In genomic region chr14:33939117-33939516, GRCm38 (mm10) we compare ENCODE assay signal across 8 mouse cellular contexts. TPM values are rescaled to one million over a fixed set of nuclear protein-coding genes. Genes with fewer than 3 reads are reported as not detected.
DNase-seq lines count a peak whose midpoint lies in the region; ATAC-seq and TF ChIP-seq lines count a peak whose summit lies in the region.

No protein-coding gene starts in this region.

- no peaks in the 10 kb centered on the region for H3K79me3 ChIP-seq in C2C12 (ENCODE audit: low read depth)

- no peak overlapping the region for H3K4me3 ChIP-seq in C2C12 (ENCODE audit: insufficient read depth, poor library complexity, severe bottlenecking)
- H3K4me3 ChIP-seq in embryonic facial prominence, embryonic 15.5 days (replicated peaks): no peak overlapping the region
- peak overlapping the region; percentile 33 for H3K4me3 ChIP-seq in heart, embryonic 16.5 days (ENCODE audit: low read length)
- no peak overlapping the region for H3K4me3 ChIP-seq in liver, postnatal 0 days (ENCODE audit: low read depth, low read length)

- 0 out of 2 replicates have a peak, but pooled peaks cover 4% of the 10 kb centered on the region for H3K4me1 ChIP-seq in embryonic facial prominence, embryonic 15.5 days
- no peaks in the 10 kb centered on the region for H3K4me1 ChIP-seq in heart, embryonic 16.5 days (ENCODE audit: control insufficient read depth, insufficient read depth, low read length)
- no peaks in the 10 kb centered on the region for H3K4me1 ChIP-seq in liver, postnatal 0 days (ENCODE audit: insufficient read depth)

- 28% methylated on average over 9 of the region's 9 CpGs for WGBS in embryonic facial prominence, embryonic 15.5 days
- 32% methylated on average over 9 of the region's 9 CpGs for WGBS in heart, embryonic 16.5 days
- WGBS in liver, postnatal 0 days (ENCODE audit: insufficient replicate concordance): 25% methylated on average over 9 of the region's 9 CpGs

- no peaks in the 10 kb centered on the region for H3K79me2 ChIP-seq in C2C12 (ENCODE audit: control insufficient read depth, insufficient read depth)

- no peaks in the 10 kb centered on the region for H3K36me3 ChIP-seq in C2C12 (ENCODE audit: control insufficient read depth, insufficient read depth)
- no peaks in the 10 kb centered on the region for H3K36me3 ChIP-seq in embryonic facial prominence, embryonic 15.5 days
- H3K36me3 ChIP-seq in heart, embryonic 16.5 days (ENCODE audit: control insufficient read depth, insufficient read depth): no peaks in the 10 kb centered on the region
- no peaks in the 10 kb centered on the region for H3K36me3 ChIP-seq in liver, postnatal 0 days (replicated peaks; ENCODE audit: insufficient read depth, low read length)

- H3K9me3 ChIP-seq in embryonic facial prominence, embryonic 15.5 days (replicated peaks): no peaks in the 10 kb centered on the region
- no peaks in the 10 kb centered on the region for H3K9me3 ChIP-seq in heart, embryonic 16.5 days (replicated peaks; ENCODE audit: control insufficient read depth, low read length)
- H3K9me3 ChIP-seq in liver, postnatal 0 days (ENCODE audit: low read length): no peaks in the 10 kb centered on the region

- ATAC-seq in embryonic facial prominence, embryonic 15.5 days (ENCODE audit: insufficient number of reproducible peaks, low FRiP score, low TSS enrichment, low read depth): no peak
- ATAC-seq in heart, embryonic 16.5 days (replicated peaks; ENCODE audit: extremely low read depth, insufficient read depth, low FRiP score): peak; percentile 30; the same call in 1 of the 2 replicates
- no peak for ATAC-seq in liver, postnatal 0 days
- no peak for ATAC-seq in erythroblast, adult 5-6 weeks (replicated peaks; ENCODE audit: low FRiP score, poor library complexity, severe bottlenecking)

- peak overlapping the region; percentile 36 for H3K4me2 ChIP-seq in embryonic facial prominence, embryonic 15.5 days (replicated peaks)
- peak overlapping the region; percentile 55 for H3K4me2 ChIP-seq in heart, embryonic 16.5 days (ENCODE audit: low read depth, low read length)
- H3K4me2 ChIP-seq in liver, postnatal 0 days (ENCODE audit: low read depth, low read length): peak overlapping the region; percentile 26; the same call in 1 of the 2 replicates

- H3ac ChIP-seq in C2C12 (ENCODE audit: control insufficient read depth, insufficient read length, low read depth): no peak overlapping the region

- no peak overlapping the region for H3K9ac ChIP-seq in embryonic facial prominence, embryonic 15.5 days
- no peak overlapping the region for H3K9ac ChIP-seq in heart, embryonic 16.5 days (ENCODE audit: low read length)
- no peak overlapping the region for H3K9ac ChIP-seq in liver, postnatal 0 days (replicated peaks)

- TF ChIP-seq CTCF in C2C12 (IDR thresholded peaks at IDR 0.05; ENCODE audit: control insufficient read depth, insufficient read depth, insufficient read length): peak; percentile 24
- TF ChIP-seq CTCF in liver, postnatal 0 days (IDR thresholded peaks at IDR 0.05; ENCODE audit: low read depth): peak; percentile 76

- DNase-seq in adrenal gland, postnatal 25 days: peak; percentile 63
- peak; percentile 85 for DNase-seq in kidney, postnatal 4 days
- DNase-seq in liver, postnatal 0 days: peak; percentile 71
- DNase-seq in ovary, postnatal 36 days (ENCODE audit: low spot score): peak; percentile 65

- no peaks in the 10 kb centered on the region for H3K27me3 ChIP-seq in C2C12 (ENCODE audit: control insufficient read depth, insufficient read depth, insufficient read length)
- peaks cover 3% of the 10 kb centered on the region; the same call in 1 of the 2 replicates for H3K27me3 ChIP-seq in embryonic facial prominence, embryonic 15.5 days
- 0 out of 2 replicates have a peak, but pooled peaks cover 4% of the 10 kb centered on the region for H3K27me3 ChIP-seq in heart, embryonic 16.5 days (ENCODE audit: control insufficient read depth, insufficient read depth, low read length)
- H3K27me3 ChIP-seq in liver, postnatal 0 days (ENCODE audit: insufficient read depth, low read length): no peaks in the 10 kb centered on the region

- H3K27ac ChIP-seq in embryonic facial prominence, embryonic 15.5 days (replicated peaks): no peak overlapping the region
- no peak overlapping the region for H3K27ac ChIP-seq in heart, embryonic 16.5 days (ENCODE audit: low read length)
- H3K27ac ChIP-seq in liver, postnatal 0 days (ENCODE audit: low read depth): 0 out of 2 replicates have a peak overlapping the region, but pooled peaks have one; percentile 34

- TF ChIP-seq EP300 in liver, postnatal 0 days (IDR thresholded peaks at IDR 0.05; ENCODE audit: low read depth): no peak

TF ChIP-seq in C2C12, 6 proteins besides CTCF, POLR2A, EP300 and RAD21:
- no peak for TF ChIP-seq MYOD1 (IDR thresholded peaks at IDR 0.05; ENCODE audit: control insufficient read depth, insufficient read length, low read depth)
- no peak for TF ChIP-seq MYOG (IDR thresholded peaks at IDR 0.05; ENCODE audit: control insufficient read depth, extremely low read depth, insufficient read length)
- no peak for TF ChIP-seq MAX (IDR thresholded peaks at IDR 0.05)
- no peak for TF ChIP-seq FOSL1 (IDR thresholded peaks at IDR 0.05; ENCODE audit: insufficient read depth, low read length, poor library complexity, severe bottlenecking)
- TF ChIP-seq CEBPB (IDR thresholded peaks at IDR 0.05; ENCODE audit: low read depth): no peak
- no peak for TF ChIP-seq USF1 (IDR thresholded peaks at IDR 0.05; ENCODE audit: low read depth)

RNA-seq across cellular contexts. Expression of gene Gdf2, which starts 1.7 kb away (rescaled TPM):
- polyA plus RNA-seq in C2C12 (2012; fragmentation: generic; extraction: Trizol): not detected
- not detected in 2 replicates for total RNA-seq in adrenal gland, postnatal 25 days (2021)
- polyA plus RNA-seq in embryonic facial prominence, embryonic 15.5 days (2015; fragmentation: Nextera tagmentation; extraction: Ambion mirVana): not detected in 2 replicates
- polyA plus RNA-seq in heart, embryonic 16.5 days (2015; fragmentation: Nextera tagmentation; extraction: Ambion mirVana): 0.17 and 0.20 TPM in 2 replicates
- polyA plus RNA-seq in liver, postnatal 0 days (2015; fragmentation: Nextera tagmentation; extraction: Ambion mirVana): 8.9 and 10.5 TPM in 2 replicates
- total RNA-seq in erythroblast, adult 5-6 weeks (2015; ENCODE audit: low replicate concordance): not detected in 2 replicates
- not detected in 2 replicates for total RNA-seq in erythroblast, adult 5-6 weeks (2017; ENCODE audit: low replicate concordance)

RNA-seq across cellular contexts. Expression of gene Rbp3, which starts 14.7 kb away (rescaled TPM):
- polyA plus RNA-seq in C2C12 (2012; fragmentation: generic; extraction: Trizol): not detected
- total RNA-seq in adrenal gland, postnatal 25 days (2021): not detected in 2 replicates
- 0.04 TPM in 1 of 2 replicates, not detected in the other for polyA plus RNA-seq in embryonic facial prominence, embryonic 15.5 days (2015; fragmentation: Nextera tagmentation; extraction: Ambion mirVana)
- 0.03 TPM in 1 of 2 replicates, not detected in the other for polyA plus RNA-seq in heart, embryonic 16.5 days (2015; fragmentation: Nextera tagmentation; extraction: Ambion mirVana)
- polyA plus RNA-seq in liver, postnatal 0 days (2015; fragmentation: Nextera tagmentation; extraction: Ambion mirVana): 0.02 and 0.05 TPM in 2 replicates
- total RNA-seq in erythroblast, adult 5-6 weeks (2015; ENCODE audit: low replicate concordance): not detected in 2 replicates
- total RNA-seq in erythroblast, adult 5-6 weeks (2017; ENCODE audit: low replicate concordance): not detected in 2 replicates

RNA-seq across cellular contexts. Expression of gene Gdf10, which starts 15.7 kb away (rescaled TPM):
- polyA plus RNA-seq in C2C12 (2012; fragmentation: generic; extraction: Trizol): not detected
- total RNA-seq in adrenal gland, postnatal 25 days (2021): 10.4 and 10.8 TPM in 2 replicates
- 32.1 and 37.0 TPM in 2 replicates for polyA plus RNA-seq in embryonic facial prominence, embryonic 15.5 days (2015; fragmentation: Nextera tagmentation; extraction: Ambion mirVana)
- polyA plus RNA-seq in heart, embryonic 16.5 days (2015; fragmentation: Nextera tagmentation; extraction: Ambion mirVana): 6.2 and 7.4 TPM in 2 replicates
- 4.1 and 5.1 TPM in 2 replicates for polyA plus RNA-seq in liver, postnatal 0 days (2015; fragmentation: Nextera tagmentation; extraction: Ambion mirVana)
- total RNA-seq in erythroblast, adult 5-6 weeks (2015; ENCODE audit: low replicate concordance): not detected in 2 replicates
- total RNA-seq in erythroblast, adult 5-6 weeks (2017; ENCODE audit: low replicate concordance): not detected in 2 replicates

RNA-seq across cellular contexts. Expression of gene Zfp488, which starts 39.4 kb away (rescaled TPM):
- not detected for polyA plus RNA-seq in C2C12 (2012; fragmentation: generic; extraction: Trizol)
- 0.12 TPM in 1 of 2 replicates, not detected in the other for total RNA-seq in adrenal gland, postnatal 25 days (2021)
- polyA plus RNA-seq in embryonic facial prominence, embryonic 15.5 days (2015; fragmentation: Nextera tagmentation; extraction: Ambion mirVana): 0.32 and 0.33 TPM in 2 replicates
- 0.04 TPM in 1 of 2 replicates, not detected in the other for polyA plus RNA-seq in heart, embryonic 16.5 days (2015; fragmentation: Nextera tagmentation; extraction: Ambion mirVana)
- not detected in 2 replicates for polyA plus RNA-seq in liver, postnatal 0 days (2015; fragmentation: Nextera tagmentation; extraction: Ambion mirVana)
- not detected in 2 replicates for total RNA-seq in erythroblast, adult 5-6 weeks (2015; ENCODE audit: low replicate concordance)
- 0.14 TPM in 1 of 2 replicates, not detected in the other for total RNA-seq in erythroblast, adult 5-6 weeks (2017; ENCODE audit: low replicate concordance)
